Mouse (Mus musculus) kidney, adult 9 months (tissue): ENCODE results near the gene Agtrap.
"Not testable (repeated sequence)": the region's sequence is repeated elsewhere in the genome, so short reads cannot be mapped to it uniquely, and the experiment has no call there.

ENCODE experiments used
- DNase-seq: peaks from one replicate; pipeline ENCODE4 v3.0.0; 2022

Gene Agtrap

GRCm38 (mm10) chr4:148044113-148044512 is 43.7 kb downstream of the Agtrap start:
- no peak for DNase-seq

- not testable (repeated sequence) for DNase-seq
These were observed 44.5 kb downstream of the Agtrap start for GRCm38 (mm10) chr4:148043327-148043726.

- peak; percentile 53 for DNase-seq
These were observed 46.1 kb downstream of the Agtrap start for GRCm38 (mm10) chr4:148041611-148042191.

- DNase-seq = peak; percentile 79
These were observed 46.8 kb downstream of the Agtrap start for GRCm38 (mm10) chr4:148040933-148041610.

- peak; percentile 50 for DNase-seq
These were observed 47.6 kb downstream of the Agtrap start for GRCm38 (mm10) chr4:148040029-148040830.

GRCm38 (mm10) chr4:148039254-148040028 is 48.4 kb downstream of the Agtrap start:
- DNase-seq = peak; percentile 36

GRCm38 (mm10) chr4:148038600-148039253 is 49.1 kb downstream of the Agtrap start, which contains the start of the genes Clcn6 and Mthfr:
TSS of gene Clcn6 (minus strand) at chr4:148038821.
TSS of gene Mthfr (plus strand) at chr4:148039077.
- DNase-seq = peak; percentile 100

GRCm38 (mm10) chr4:148038079-148038599 is 49.7 kb downstream of the Agtrap start:
- no peak for DNase-seq

- peak; percentile 60 for DNase-seq
These were observed 52.4 kb downstream of the Agtrap start for GRCm38 (mm10) chr4:148035440-148035839.

GRCm38 (mm10) chr4:148033858-148034410 is 53.9 kb downstream of the Agtrap start:
- no peak for DNase-seq

GRCm38 (mm10) chr4:148030506-148030905 is 57.3 kb downstream of the Agtrap start:
- peak; percentile 85 for DNase-seq

GRCm38 (mm10) chr4:148029297-148029696 is 58.5 kb downstream of the Agtrap start:
- DNase-seq = peak; percentile 65
